Mouse (Mus musculus) regulatory T cell (primary cell): Measurements from ENCODE around the gene Gm10681.
"Not testable (repeated sequence)": the region's sequence is repeated elsewhere in the genome, so short reads cannot be mapped to it uniquely, and the experiment has no call there.

Experiments used
- in situ Hi-C: fragments of 300-600 bp; cut with MboI, MseI; formaldehyde crosslinking; loops from one replicate; pipeline ENCODE4 v1.15.1; 2025; ENCODE audit warnings: high pct_unique_total_duplicates

Gene Gm10681

DNA sequence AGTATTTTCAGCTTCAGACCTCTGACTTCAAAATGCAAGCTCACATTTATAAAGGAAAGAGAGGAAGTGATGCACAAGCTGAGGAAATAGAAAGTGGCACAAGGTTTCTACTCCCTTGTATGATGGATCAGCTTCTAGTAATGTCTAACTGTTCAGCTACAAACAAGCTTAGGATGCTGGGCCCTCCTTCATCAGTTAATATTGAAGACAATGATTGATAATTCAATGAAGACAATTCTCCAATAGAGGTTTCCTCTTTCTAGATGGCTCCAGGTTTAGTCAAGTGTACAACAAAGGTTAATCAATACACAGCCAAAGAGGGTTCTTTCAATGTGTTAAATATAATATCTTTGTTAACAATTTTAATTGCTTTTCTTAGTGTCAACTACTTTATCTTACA is at the start of gene Gm10681:
Gene Gm10681 (minus strand): TSS at position 101 of the 400 bp plus-strand sequence.
- in situ Hi-C loops, result no loop called here

DNA sequence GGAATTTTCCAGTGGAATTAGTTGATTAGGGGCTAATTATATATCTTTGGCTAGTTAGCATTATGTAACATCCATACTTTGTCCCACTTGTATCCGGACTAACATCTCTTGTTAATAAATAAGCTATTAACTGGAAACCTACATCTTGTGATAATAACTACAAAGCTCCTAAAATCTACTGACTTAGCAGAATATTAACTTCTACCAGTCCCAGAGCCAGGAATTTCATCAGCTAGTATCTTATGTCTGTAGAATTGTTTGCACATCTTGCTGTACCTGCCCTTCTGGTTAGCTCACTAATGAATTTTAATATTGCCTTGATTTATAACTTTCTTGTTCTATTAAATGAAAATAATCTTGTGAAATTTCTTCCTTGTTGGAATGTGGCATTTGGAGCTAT is 46.5 kb upstream of the Gm10681 start:
- in situ Hi-C loops, result loop anchor here (10.0 kb wide), 2 partner anchors 60 to 820 kb away; no protein-coding TSS in a partner anchor

DNA sequence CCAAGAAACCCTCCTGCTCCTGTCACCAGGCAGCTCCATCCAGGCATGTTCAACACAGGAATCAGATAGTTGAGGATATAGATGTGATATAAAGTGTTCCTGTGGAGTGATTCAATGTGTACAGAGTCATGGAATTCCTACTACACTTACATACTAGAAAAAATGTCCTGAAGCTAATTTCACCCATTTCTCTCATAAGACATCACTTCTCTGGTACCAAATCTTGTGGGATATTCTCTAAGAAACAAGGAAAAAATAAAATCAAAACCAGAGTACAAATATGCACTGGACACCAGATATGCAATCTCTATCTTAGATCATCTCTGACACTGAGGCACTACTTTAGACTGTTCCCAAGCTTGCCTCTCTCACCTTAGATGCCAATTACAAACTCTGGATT is 41.5 kb upstream of the Gm10681 start, which contains the start of gene Hsd3b5:
Gene Hsd3b5 (minus strand): TSS at position 101 of the 400 bp plus-strand sequence.
- in situ Hi-C loops, result loop anchor here (10.0 kb wide), 2 partner anchors 65 to 825 kb away; no protein-coding TSS in a partner anchor

DNA sequence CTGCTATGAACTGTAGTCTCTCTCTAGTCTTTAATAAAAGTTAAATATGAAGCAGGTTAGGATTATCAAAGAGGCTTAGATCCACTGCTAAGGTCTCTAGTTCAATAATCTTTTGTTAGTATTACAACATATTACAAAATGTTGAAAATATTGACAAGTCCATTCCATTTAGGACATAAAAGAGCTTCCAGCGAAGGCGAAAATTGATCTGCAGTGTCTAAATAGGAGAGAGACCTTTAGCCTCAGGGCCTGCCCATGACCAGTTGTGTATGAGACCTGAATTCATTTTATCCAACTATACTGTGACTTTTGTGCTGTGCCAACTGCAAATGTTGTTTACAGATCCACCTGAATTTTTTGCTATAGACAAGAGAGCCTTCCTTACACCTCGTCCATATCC is 41.0 kb upstream of the Gm10681 start:
- in situ Hi-C loops, result loop anchor here (10.0 kb wide), 2 partner anchors 65 to 825 kb away; no protein-coding TSS in a partner anchor

DNA sequence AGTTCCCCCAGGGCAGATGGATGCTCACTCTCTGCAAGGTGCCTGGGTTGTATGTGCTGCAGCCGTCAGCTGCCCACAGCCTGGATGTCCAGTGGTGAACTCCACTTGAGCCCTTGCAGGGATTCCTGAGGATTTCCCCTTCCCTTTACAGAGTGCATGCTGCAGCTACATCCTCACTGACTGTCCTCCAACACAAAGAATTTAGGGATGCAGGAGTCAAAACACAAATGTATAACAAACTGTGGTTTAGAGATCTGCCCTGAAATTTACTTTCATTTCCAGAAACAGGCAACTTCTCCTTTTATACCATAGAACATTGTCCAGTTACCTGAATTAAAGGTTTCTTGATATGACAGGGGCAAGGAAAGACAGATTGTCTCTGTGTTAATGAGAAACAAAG is 28.2 kb upstream of the Gm10681 start:
- in situ Hi-C loops, result not testable (repeated sequence)

DNA sequence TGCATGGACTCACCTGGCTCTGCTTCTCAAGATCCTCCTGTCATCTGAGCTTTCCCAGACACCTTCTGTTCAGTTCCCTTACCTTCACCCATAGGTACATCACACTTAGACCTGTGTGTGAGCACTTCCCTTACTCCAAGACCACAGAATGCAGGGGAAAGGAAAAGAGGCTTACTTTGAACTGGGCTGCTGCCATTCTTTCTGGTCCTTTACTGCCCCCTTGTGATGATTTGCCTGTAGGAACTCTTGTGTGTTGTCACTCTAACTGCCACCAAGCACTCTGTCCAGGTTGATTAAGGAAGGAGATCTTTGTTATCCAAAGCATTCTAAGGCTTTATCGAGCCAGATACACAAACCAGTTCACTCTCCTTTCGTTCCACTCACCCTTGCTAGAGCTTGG is 27.6 kb upstream of the Gm10681 start:
- in situ Hi-C loops, result not testable (repeated sequence)

DNA sequence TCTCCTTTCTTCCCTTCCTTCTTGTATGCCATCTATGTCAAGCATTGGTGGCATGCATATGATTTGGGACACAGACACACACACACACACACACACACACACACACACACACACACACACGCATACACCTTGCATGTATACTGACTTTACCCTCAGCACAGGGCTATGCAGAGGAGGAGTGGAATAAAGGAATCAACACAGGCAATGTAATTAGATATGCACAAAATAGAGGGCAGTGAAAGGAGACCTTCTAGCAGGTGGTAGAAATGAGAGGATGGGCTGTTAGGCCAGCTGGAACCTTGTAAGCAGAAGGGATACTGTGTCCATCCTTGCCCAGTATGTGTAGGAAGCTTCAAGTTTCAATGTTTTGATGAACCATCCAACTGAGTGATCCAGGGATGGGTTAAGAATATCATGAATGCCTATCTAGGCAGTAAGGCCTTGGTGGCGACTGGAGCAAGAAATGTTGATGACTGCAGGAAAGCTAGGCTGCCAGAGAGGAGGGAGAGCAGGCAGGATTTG is 25.9 kb upstream of the Gm10681 start:
- in situ Hi-C loops, result not testable (repeated sequence)

DNA sequence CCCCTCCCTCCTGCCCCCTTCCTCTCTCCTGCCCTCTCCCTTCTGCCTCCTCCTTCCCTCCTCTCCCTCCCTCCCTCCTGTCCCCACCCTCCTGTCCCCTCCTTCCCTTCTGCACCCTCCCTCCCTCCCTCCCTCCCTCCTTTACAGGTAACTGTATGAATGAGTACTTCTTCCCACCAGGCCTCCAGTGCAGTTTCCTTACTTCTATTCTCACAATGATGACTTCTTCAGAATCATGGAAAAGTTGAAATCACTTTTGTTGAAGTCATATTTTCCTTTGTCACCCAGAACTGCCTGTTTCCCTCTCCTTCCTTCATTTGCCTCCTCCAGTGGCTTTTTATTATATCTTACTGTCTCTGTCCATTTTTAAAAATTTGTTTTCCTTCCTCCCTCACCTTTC is 25.4 kb upstream of the Gm10681 start:
- in situ Hi-C loops, result no loop called here

DNA sequence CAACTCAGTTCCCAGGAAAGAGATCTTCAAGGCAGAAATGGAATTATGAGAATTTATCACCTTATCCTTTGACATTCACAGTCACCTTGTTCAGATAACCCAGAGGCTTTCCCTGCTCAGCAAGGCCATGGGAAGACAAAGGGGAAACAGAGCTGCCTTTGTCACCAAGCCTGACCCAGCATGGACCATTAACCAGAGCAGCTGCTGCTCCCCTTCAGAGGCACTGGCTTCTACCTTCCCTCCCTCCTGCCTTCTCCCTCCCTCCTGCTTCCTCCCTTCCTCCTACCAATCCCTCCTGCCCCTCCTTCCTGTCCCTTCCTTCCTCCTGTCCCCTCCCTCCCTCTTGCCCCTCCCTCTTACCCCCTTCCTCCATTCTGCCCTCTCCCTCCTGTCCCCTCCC is 24.9 kb upstream of the Gm10681 start:
- in situ Hi-C loops, result not testable (repeated sequence)

DNA sequence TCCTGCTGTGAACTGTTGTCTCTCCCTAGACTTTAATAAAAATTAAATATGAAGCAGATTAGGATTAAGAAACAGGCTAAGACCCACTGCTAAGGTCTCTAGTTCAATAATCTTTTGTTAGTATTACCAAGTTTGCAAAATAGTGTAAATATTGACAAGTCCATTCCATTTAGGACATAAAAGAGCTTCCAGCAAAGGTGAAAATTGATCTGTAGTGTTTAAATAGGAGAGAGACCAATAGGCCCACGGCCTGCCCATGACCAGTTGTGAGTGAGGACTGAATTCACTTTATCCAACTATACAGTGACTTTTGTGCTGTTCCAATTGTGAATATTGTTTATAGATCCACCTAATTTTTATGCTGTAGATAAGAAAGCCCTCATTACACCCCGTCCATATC is 886 bp downstream of the Gm10681 start:
- in situ Hi-C loops, result no loop called here

DNA sequence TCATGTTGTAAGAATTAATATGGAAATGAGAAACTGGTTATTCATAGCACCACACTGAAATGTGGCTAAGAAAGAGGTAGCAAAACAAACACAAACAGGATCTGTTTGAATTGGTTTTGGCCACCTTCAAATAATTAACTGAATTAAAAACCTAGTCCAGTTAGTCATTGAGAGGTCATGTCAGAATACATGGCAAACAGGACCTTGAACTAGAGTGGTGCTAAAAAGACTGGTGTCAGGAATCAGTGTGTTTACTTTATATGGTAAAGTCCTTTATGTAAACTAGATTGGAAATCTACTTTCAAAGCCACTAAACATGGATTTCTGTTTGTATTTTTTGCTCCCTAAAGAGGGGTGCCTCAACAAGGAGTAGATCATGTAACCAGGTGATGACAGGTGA is 6.0 kb downstream of the Gm10681 start:
- in situ Hi-C loops, result not testable (repeated sequence)

DNA sequence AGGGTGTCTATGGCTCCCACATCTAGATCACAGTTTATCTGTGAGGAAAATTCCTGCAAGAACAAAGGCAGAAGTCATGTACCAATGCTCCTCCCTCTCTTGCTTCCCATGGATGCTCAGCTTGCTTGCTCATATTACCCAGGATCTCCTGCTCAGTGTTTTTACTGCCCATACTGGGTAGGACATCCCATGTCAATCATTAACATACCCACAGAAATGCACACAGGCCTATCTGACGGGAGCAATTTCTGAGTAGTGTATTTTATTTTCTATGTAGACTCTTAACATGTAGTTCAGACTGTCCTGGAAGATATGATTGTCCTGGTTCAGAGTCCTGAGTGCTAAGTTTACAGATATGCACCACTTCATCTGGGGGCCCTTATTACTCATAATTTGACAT is 6.4 kb downstream of the Gm10681 start:
- in situ Hi-C loops, result not testable (repeated sequence)

DNA sequence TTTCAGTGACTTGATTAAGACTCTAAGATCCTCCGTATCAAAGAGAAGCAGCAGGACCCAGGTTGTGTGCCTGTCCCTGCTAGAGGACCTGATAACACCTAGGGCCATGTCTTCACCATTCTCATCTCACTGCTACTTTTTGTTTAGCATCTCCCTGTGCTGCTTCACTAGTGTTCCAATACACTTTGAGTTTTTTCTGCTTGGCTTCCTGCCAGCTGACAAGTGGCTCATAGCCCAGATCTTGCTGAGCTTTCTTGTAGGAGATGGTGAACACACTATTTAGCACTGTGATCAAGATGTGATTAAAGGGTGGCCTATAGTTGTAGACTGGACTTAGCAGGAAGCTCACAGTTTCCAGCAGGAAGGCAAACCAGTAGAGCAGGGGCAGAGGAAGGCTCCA is 7.6 kb downstream of the Gm10681 start:
- in situ Hi-C loops, result not testable (repeated sequence)

DNA sequence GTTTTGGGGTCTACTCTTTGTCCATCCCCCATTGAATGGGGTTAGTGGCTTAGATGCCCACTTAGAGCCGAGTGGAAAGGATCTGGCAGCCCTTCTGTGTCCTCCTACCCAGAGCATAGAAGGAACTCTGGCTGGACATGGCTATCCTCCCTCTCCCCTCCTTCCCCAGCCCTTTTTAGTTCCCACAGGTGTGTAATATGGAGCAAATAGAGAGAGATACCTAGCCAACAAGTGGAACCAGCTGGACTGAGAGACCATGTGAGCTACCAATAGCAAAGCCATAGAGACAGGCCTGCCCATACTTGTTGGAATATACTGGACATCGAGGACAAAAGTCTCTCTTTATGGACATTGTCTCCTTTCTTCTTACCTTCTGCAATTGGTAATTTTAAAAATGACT is 20.9 kb downstream of the Gm10681 start:
- in situ Hi-C loops, result loop anchor here (25.0 kb wide), 1 partner anchor 205 kb away; no protein-coding TSS in a partner anchor

DNA sequence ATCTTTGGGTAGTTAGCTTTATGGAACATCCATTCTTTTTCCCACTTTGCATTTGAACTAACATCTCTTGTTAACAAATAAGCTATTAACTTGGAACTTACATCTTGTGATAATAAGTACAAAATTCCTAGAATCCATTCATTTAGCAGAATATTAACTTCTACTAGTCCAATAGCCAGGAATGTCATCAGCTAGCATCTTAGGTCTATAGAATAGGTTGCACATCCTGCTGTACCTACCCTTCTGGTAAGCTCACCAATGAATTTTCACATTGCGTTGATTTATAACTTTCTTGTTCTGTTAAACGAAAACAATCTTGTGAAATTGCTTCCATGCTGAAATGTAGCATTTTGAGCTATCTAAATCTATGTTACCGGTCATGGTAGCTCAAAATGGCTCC is 23.7 kb downstream of the Gm10681 start:
- in situ Hi-C loops, result loop anchor here (25.0 kb wide), 1 partner anchor 203 kb away; no protein-coding TSS in a partner anchor

DNA sequence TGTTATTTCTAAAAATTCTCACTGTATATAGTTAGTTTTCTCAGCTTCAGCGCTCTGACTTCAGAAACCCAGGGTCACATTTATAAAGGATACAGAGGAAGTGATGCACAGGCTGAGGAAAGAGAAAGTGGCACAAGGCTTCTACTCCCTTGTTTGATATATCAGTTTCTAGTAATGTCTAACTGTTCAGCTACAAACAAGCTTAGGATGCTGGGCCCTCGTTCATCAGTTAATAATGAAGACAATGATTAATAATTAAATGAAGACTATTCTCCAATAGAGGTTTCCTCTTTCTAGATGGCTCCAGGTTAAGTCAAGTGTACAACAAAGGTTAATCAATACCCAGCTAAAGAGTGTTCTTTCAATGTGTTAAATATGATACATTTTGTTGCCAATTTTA is 24.8 kb downstream of the Gm10681 start:
- in situ Hi-C loops, result loop anchor here (25.0 kb wide), 1 partner anchor 202 kb away; no protein-coding TSS in a partner anchor

DNA sequence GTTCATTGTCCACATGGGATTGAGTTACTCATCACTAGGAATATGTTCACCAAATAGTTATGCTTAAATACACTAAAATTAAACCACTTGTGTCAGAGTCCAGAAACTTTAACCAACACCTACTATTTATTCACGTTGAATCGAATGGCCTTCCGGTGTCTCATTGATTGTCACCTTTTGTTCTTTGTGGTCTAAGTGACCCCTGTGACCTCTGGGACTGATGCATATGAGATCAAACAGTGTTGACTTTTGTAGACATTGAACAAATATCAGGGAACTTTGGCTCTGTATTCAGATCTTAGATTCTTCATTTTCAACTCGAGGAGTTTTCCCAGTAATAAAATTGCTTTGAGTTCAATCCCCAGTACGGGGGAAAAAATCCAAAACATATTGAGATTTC is 27.9 kb downstream of the Gm10681 start:
- in situ Hi-C loops, result loop anchor here (25.0 kb wide), 1 partner anchor 198 kb away; no protein-coding TSS in a partner anchor

DNA sequence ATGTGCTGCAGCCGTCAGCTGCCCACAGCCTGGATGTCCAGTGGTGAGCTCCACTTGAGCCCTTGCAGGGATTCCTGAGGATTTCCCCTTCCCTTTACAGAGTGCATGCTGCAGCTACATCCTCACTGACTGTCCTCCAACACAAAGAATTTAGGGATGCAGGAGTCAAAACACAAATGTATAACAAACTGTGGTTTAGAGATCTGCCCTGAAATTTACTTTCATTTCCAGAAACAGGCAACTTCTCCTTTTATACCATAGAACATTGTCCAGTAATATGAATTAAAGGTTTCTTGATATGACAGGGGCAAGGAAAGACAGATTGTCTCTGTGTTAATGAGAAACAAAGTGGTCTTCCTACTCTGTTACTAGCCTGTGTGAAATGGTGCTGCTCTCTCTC is 37.8 kb downstream of the Gm10681 start:
- in situ Hi-C loops, result loop anchor here (10.0 to 25.0 kb wide), 2 partner anchors 106 to 189 kb away; no protein-coding TSS in a partner anchor

DNA sequence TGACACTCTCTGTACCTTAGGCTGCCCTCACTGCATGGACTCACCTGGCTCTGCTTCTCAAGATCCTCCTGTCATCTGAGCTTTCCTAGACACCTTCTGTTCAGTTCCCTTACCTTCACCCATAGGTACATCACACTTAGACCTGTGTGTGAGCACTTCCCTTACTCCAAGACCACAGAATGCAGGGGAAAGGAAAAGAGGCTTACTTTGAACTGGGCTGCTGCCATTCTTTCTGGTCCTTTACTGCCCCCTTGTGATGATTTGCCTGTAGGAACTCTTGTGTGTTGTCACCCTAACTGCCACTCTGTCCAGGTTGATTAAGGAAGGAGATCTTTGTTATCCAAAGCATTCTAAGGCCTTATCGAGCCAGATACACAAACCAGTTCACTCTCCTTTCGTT is 38.4 kb downstream of the Gm10681 start:
- in situ Hi-C loops, result loop anchor here (10.0 to 25.0 kb wide), 2 partner anchors 105 to 188 kb away; no protein-coding TSS in a partner anchor

DNA sequence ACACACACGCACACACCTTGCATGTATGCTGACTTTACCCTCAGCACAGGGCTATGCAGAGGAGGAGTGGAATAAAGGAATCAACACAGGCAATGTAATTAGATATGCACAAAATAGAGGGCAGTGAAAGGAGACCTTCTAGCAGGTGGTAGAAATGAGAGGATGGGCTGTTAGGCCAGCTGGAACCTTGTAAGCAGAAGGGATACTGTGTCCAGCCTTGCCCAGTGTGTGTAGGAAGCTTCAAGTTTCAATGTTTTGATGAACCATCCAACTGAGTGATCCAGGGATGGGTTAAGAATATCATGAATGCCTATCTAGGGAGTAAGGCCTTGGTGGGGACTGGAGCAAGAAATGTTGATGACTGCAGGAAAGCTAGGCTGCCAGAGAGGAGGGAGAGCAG is 40.1 kb downstream of the Gm10681 start:
- in situ Hi-C loops, result not testable (repeated sequence)

DNA sequence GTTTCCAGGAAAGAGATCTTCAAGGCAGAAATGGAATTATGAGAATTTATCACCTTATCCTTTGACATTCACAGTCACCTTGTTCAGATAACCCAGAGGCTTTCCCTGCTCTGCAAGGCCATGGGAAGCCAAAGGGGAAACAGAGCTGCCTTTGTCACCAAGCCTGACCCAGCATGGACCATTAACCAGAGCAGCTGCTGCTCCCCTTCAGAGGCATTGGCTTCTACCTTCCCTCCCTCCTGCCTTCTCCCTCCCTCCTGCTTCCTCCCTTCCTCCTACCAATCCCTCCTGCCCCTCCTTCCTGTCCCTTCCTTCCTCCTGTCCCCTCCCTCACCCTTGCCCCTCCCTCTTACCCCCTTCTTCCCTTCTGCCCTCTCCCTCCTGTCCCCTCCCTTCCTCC is 41.0 kb downstream of the Gm10681 start:
- in situ Hi-C loops, result not testable (repeated sequence)

DNA sequence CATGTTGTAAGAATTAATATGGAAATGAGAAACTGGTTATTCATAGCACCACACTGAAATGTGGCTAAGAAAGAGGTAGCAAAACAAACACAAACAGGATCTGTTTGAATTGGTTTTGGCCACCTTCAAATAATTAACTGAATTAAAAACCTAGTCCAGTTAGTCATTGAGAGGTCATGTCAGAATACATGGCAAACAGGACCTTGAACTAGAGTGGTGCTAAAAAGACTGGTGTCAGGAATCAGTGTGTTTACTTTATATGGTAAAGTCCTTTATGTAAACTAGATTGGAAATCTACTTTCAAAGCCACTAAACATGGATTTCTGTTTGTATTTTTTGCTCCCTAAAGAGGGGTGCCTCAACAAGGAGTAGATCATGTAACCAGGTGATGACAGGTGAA is 63.6 kb downstream of the Gm10681 start:
- in situ Hi-C loops, result loop anchor here (5.0 kb wide), 2 partner anchors 52 to 58 kb away; no protein-coding TSS in a partner anchor

DNA sequence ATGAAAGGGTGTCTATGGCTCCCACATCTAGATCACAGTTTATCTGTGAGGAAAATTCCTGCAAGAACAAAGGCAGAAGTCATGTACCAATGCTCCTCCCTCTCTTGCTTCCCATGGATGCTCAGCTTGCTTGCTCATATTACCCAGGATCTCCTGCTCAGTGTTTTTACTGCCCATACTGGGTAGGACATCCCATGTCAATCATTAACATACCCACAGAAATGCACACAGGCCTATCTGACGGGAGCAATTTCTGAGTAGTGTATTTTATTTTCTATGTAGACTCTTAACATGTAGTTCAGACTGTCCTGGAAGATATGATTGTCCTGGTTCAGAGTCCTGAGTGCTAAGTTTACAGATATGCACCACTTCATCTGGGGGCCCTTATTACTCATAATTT is 64.1 kb downstream of the Gm10681 start:
- in situ Hi-C loops, result loop anchor here (5.0 kb wide), 2 partner anchors 53 to 57 kb away; no protein-coding TSS in a partner anchor
